Mouse (Mus musculus) lung, embryonic 14.5 days (tissue): Measurements from ENCODE around the gene Agxt. TPM values are rescaled to one million over a fixed set of nuclear protein-coding genes. Genes with fewer than 3 reads are reported as not detected.

Source experiments
- ATAC-seq: fragments of 200-750 bp; cut with Nextera tagmentation; 2 replicates; pipeline ENCODE4 v1.8.0; 2017; ENCODE audit warnings: mild to moderate bottlenecking, moderate TSS enrichment, moderate library complexity; ENCODE audit not compliant: insufficient read depth
- DNase-seq: peaks from one replicate; pipeline ENCODE4 v3.0.0-alpha.2; 2015
- H3K27ac ChIP-seq: fragments of 300-500 bp; sonication (generic); 2 replicates; pipeline ENCODE4 v1.5.1; 2014; ENCODE audit warnings: low read depth, mild to moderate bottlenecking, moderate library complexity
- H3K27me3 ChIP-seq: fragments of 300-500 bp; sonication (generic); 2 replicates; pipeline ENCODE4 v1.6.1; 2014; ENCODE audit warnings: low read length, control low read depth; ENCODE audit not compliant: insufficient read depth
- H3K36me3 ChIP-seq: fragments of 300-500 bp; sonication (generic); 2 replicates; pipeline ENCODE4 v1.6.1; 2014; ENCODE audit warnings: control low read depth; ENCODE audit not compliant: insufficient read depth
- H3K4me1 ChIP-seq: fragments of 300-500 bp; sonication (generic); 2 replicates; pipeline ENCODE4 v1.6.1; 2014; ENCODE audit warnings: antibody characterized with exemption, control low read depth; ENCODE audit not compliant: insufficient read depth
- H3K4me2 ChIP-seq: fragments of 300-500 bp; sonication (generic); 2 replicates; pipeline ENCODE4 v1.6.1; 2014; ENCODE audit warnings: mild to moderate bottlenecking
- H3K4me3 ChIP-seq: fragments of 300-500 bp; sonication (generic); 2 replicates; pipeline ENCODE4 v1.5.1; 2014; ENCODE audit warnings: low read depth, low read length
- H3K9ac ChIP-seq: fragments of 300-500 bp; sonication (generic); 2 replicates; pipeline ENCODE4 v1.6.1; 2014
- H3K9me3 ChIP-seq: fragments of 300-500 bp; sonication (generic); 2 replicates; pipeline ENCODE4 v1.6.1; 2016; ENCODE audit warnings: low read depth, low read length, control low read depth
- CTCF ChIP-seq: IDR thresholded peaks from 2 replicates; pipeline ENCODE4 v1.5.1; 2016; ENCODE audit warnings: antibody characterized with exemption, low read depth
- WGBS: fragments of 180-500 bp; shearing (Covaris S2); extraction: QIAGEN DNeasy Blood & Tissue Kit; methylation state at CpG from one replicate; pipeline ENCODE4 v1.1.7; 2014; 5-methylcytosine and 5-hydroxymethylcytosine counted together
- polyA plus RNA-seq: library from polyadenylated mRNA; unstranded; fragments of >200 nt; fragmentation: Nextera tagmentation; extraction: Ambion mirVana; gene quantifications from 2 replicates; pipeline ENCODE4 v1.2.1, GENCODE M21; 2014

Gene Agxt
- polyA plus RNA-seq, 1 experiment from 2014 or later, result not detected

GRCm38 (mm10) chr1:93114713-93115463 lies 20.2 kb upstream of the Agxt start:
- peak overlapping the region; percentile 25 for H3K4me3 ChIP-seq
- H3K36me3 ChIP-seq, result no peaks in the 10 kb centered on the region
- no peaks in the 10 kb centered on the region for H3K27me3 ChIP-seq
- no peak for TF ChIP-seq CTCF
- DNase-seq, result peak; percentile 92
- H3K4me1 ChIP-seq, result no peaks in the 10 kb centered on the region
- H3K9me3 ChIP-seq, result no peaks in the 10 kb centered on the region
- peak; percentile 100 for ATAC-seq
- no peak overlapping the region for H3K27ac ChIP-seq
- 26% methylated on average over 21 of the region's 21 CpGs for WGBS
- peak overlapping the region; percentile 57 for H3K4me2 ChIP-seq
- no peak overlapping the region for H3K9ac ChIP-seq

- peak; percentile 66 for ATAC-seq
- WGBS, result 21% methylated on average over 13 of the region's 13 CpGs
- TF ChIP-seq CTCF, result no peak
Measured at GRCm38 (mm10) chr1:93115471-93115870, 19.6 kb upstream of the Agxt start.

GRCm38 (mm10) chr1:93118816-93119215 lies 16.2 kb upstream of the Agxt start:
- DNase-seq, result no peak
- H3K9me3 ChIP-seq, result no peaks in the 10 kb centered on the region
- H3K27me3 ChIP-seq, result no peaks in the 10 kb centered on the region
- no peak for TF ChIP-seq CTCF
- no peak overlapping the region for H3K27ac ChIP-seq
- no peak overlapping the region for H3K9ac ChIP-seq
- H3K36me3 ChIP-seq, result no peaks in the 10 kb centered on the region
- H3K4me3 ChIP-seq, result no peak overlapping the region
- H3K4me2 ChIP-seq, result no peak overlapping the region
- H3K4me1 ChIP-seq, result no peaks in the 10 kb centered on the region
- WGBS, result 36% methylated on average over 4 of the region's 4 CpGs
- ATAC-seq, result no peak

More at GRCm38 (mm10) chr1:93115471-93115870, 19.6 kb upstream of the Agxt start:
- no peaks in the 10 kb centered on the region for H3K9me3 ChIP-seq
- H3K4me3 ChIP-seq, result peak overlapping the region; percentile 25
- peak overlapping the region; percentile 57 for H3K4me2 ChIP-seq
- no peaks in the 10 kb centered on the region for H3K27me3 ChIP-seq
- H3K36me3 ChIP-seq, result no peaks in the 10 kb centered on the region
- no peak for DNase-seq
- H3K4me1 ChIP-seq, result no peaks in the 10 kb centered on the region
- H3K27ac ChIP-seq, result no peak overlapping the region
- no peak overlapping the region for H3K9ac ChIP-seq

GRCm38 (mm10) chr1:93123179-93123854 lies 11.7 kb upstream of the Agxt start:
- DNase-seq, result peak; percentile 27
- no peak overlapping the region for H3K27ac ChIP-seq
- ATAC-seq, result peak; percentile 16; the same call in 1 of the 2 replicates
- no peaks in the 10 kb centered on the region for H3K27me3 ChIP-seq
- no peak for TF ChIP-seq CTCF
- no peak overlapping the region for H3K4me3 ChIP-seq
- H3K4me2 ChIP-seq, result no peak overlapping the region
- no peaks in the 10 kb centered on the region for H3K9me3 ChIP-seq
- H3K4me1 ChIP-seq, result no peaks in the 10 kb centered on the region
- H3K36me3 ChIP-seq, result no peaks in the 10 kb centered on the region
- WGBS, result 47% methylated on average over 11 of the region's 11 CpGs
- no peak overlapping the region for H3K9ac ChIP-seq

- TF ChIP-seq CTCF, result no peak
- H3K4me3 ChIP-seq, result no peak overlapping the region
- no peak overlapping the region for H3K4me2 ChIP-seq
- no peaks in the 10 kb centered on the region for H3K9me3 ChIP-seq
- no peak overlapping the region for H3K27ac ChIP-seq
- H3K4me1 ChIP-seq, result no peaks in the 10 kb centered on the region
- DNase-seq (no peak), ATAC-seq (no peak)
- no peaks in the 10 kb centered on the region for H3K27me3 ChIP-seq
- H3K36me3 ChIP-seq, result no peaks in the 10 kb centered on the region
- H3K9ac ChIP-seq, result no peak overlapping the region
- 48% methylated on average over 8 of the region's 8 CpGs for WGBS
Measured at GRCm38 (mm10) chr1:93124066-93124465, 11.0 kb upstream of the Agxt start.

- Histone ChIP-seq H3K27ac (no peak overlapping the region), H3K4me3 (no peak overlapping the region), H3K4me2 (no peak overlapping the region), H3K36me3 (no peaks in the 10 kb centered on the region), H3K9me3 (no peaks in the 10 kb centered on the region), H3K27me3 (no peaks in the 10 kb centered on the region), H3K9ac (no peak overlapping the region), H3K4me1 (no peaks in the 10 kb centered on the region)
- WGBS, result 42% methylated on average over 5 of the region's 5 CpGs
- DNase-seq, result peak; percentile 75
- TF ChIP-seq CTCF, result peak; percentile 46
- ATAC-seq, result peak; percentile 22; the same call in 1 of the 2 replicates
Measured at GRCm38 (mm10) chr1:93125256-93125655, 9.8 kb upstream of the Agxt start.

GRCm38 (mm10) chr1:93128209-93128608 lies 6.8 kb upstream of the Agxt start:
- no peaks in the 10 kb centered on the region for H3K4me1 ChIP-seq
- no peak for TF ChIP-seq CTCF
- no peak overlapping the region for H3K4me2 ChIP-seq
- no peaks in the 10 kb centered on the region for H3K9me3 ChIP-seq
- 77% methylated on average over 8 of the region's 8 CpGs for WGBS
- H3K36me3 ChIP-seq, result no peaks in the 10 kb centered on the region
- no peak overlapping the region for H3K4me3 ChIP-seq
- DNase-seq (no peak), ATAC-seq (no peak)
- H3K9ac ChIP-seq, result no peak overlapping the region
- no peaks in the 10 kb centered on the region for H3K27me3 ChIP-seq
- no peak overlapping the region for H3K27ac ChIP-seq
